In the genomic region with DNA sequence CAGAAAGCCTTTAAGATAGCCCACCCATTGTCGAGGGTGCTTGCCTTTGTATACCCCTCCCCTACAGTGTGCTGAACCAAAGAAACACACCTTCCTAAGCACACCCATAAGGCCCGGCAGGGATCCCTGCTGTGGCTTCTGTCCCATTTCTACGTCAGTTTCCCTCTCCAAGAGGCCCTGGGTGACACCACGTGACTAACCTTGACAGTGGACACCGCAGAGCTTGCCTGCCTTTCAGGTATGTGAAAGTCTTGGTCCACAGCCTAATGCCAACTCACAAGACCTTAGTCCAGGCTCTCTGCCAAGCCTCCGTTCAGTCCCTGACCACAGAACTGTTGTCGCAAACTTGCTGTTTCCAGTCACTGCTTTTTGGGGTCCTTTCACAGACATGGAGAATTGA, we compare ENCODE assay signal across 10 mouse cellular contexts. TPM values are rescaled to one million over a fixed set of nuclear protein-coding genes. Genes with fewer than 3 reads are reported as not detected.
DNase-seq lines count a peak whose midpoint lies in the region; ATAC-seq lines count a peak whose summit lies in the region.
"Had no signal": no experiment of that assay in that cellular context is flagged by ENCODE, and none has a peak within 500 bp of the region (broad histone marks: within the 10 kb centered on the region; RNA-seq: fewer than 3 reads in every experiment).

No protein-coding gene starts in this region.

- peak; percentile 54 for DNase-seq in spleen, adult 12 weeks (ENCODE audit: low spot score)
- no peak for DNase-seq in spleen, adult 18-20 months
- DNase-seq in thymus, postnatal 25 days, result no peak
- no peak for DNase-seq in frontal cortex, postnatal 36 days (ENCODE audit: low spot score in 2 of 2)
- no peak for DNase-seq in left cerebral cortex, adult 11 months (ENCODE audit: low spot score)
- no peak for DNase-seq in urinary bladder, postnatal 4 days (ENCODE audit: low spot score in 2 of 2)

- H3K4me3 ChIP-seq in liver, embryonic 16.5 days (ENCODE audit: low read depth, low read length), result peak overlapping the region; percentile 41

- peak overlapping the region; percentile 70 for H3K4me2 ChIP-seq in liver, embryonic 16.5 days (ENCODE audit: low read depth, low read length)

- H3K27me3 ChIP-seq in liver, embryonic 16.5 days (ENCODE audit: control insufficient read depth, insufficient read depth, low read depth, low read length), result no peaks in the 10 kb centered on the region

- H3K9ac ChIP-seq in liver, embryonic 16.5 days (ENCODE audit: low read depth, low read length), result peak overlapping the region; percentile 66

- H3K9me3 ChIP-seq in liver, embryonic 16.5 days (replicated peaks; ENCODE audit: control insufficient read depth, low read length), result no peaks in the 10 kb centered on the region

- no peaks in the 10 kb centered on the region for H3K36me3 ChIP-seq in liver, embryonic 16.5 days (ENCODE audit: control insufficient read depth, insufficient read depth)

- peak; percentile 72 to 83 for ATAC-seq in hematopoietic stem cell, adult 5-6 weeks (replicated peaks in 1 of 2; ENCODE audit: insufficient read depth in 1 of 2, low FRiP score in 2 of 2, low TSS enrichment in 1 of 2, low read depth in 1 of 2, poor library complexity in 2 of 2, severe bottlenecking in 2 of 2)
- peak; percentile 78 for ATAC-seq in liver, embryonic 16.5 days (ENCODE audit: low read depth)

- peaks cover 34% of the 10 kb centered on the region for H3K4me1 ChIP-seq in liver, embryonic 16.5 days (ENCODE audit: control insufficient read depth, low read depth, low read length)

- 19% methylated on average over 7 of the region's 7 CpGs for WGBS in liver, embryonic 16.5 days (ENCODE audit: insufficient replicate concordance)

- H3K27ac ChIP-seq in liver, embryonic 16.5 days (ENCODE audit: low read length), result peak overlapping the region; percentile 95

RNA-seq across cellular contexts. Expression of gene Samd7, which starts 20.1 kb away (rescaled TPM):
- not detected in 2 replicates for total RNA-seq in hematopoietic stem cell, adult 5-6 weeks (2017)
- 0.02 and 0.06 TPM in 2 replicates for polyA plus RNA-seq in liver, embryonic 16.5 days (2015; fragmentation: Nextera tagmentation; extraction: Ambion mirVana)
- total RNA-seq: layer of hippocampus, adult 8-10 months had no signal
- polyA plus RNA-seq: neural tube, embryonic 14.5 days had no signal

RNA-seq across cellular contexts. Expression of gene Sec62, which starts 26.5 kb away (rescaled TPM):
- 134 TPM in 2 replicates for total RNA-seq in hematopoietic stem cell, adult 5-6 weeks (2017)
- 45.1 and 51.3 TPM in 2 replicates for polyA plus RNA-seq in liver, embryonic 16.5 days (2015; fragmentation: Nextera tagmentation; extraction: Ambion mirVana)
